Mouse (Mus musculus): Measurements from ENCODE around the gene Grhpr. TPM values are rescaled to one million over a fixed set of nuclear protein-coding genes. Genes with fewer than 3 reads are reported as not detected.

Grhpr gene
- 17.9 and 21.1 TPM in 2 replicates for polyA plus RNA-seq (2014; fragmentation: Nextera tagmentation; extraction: Ambion mirVana)

DNA sequence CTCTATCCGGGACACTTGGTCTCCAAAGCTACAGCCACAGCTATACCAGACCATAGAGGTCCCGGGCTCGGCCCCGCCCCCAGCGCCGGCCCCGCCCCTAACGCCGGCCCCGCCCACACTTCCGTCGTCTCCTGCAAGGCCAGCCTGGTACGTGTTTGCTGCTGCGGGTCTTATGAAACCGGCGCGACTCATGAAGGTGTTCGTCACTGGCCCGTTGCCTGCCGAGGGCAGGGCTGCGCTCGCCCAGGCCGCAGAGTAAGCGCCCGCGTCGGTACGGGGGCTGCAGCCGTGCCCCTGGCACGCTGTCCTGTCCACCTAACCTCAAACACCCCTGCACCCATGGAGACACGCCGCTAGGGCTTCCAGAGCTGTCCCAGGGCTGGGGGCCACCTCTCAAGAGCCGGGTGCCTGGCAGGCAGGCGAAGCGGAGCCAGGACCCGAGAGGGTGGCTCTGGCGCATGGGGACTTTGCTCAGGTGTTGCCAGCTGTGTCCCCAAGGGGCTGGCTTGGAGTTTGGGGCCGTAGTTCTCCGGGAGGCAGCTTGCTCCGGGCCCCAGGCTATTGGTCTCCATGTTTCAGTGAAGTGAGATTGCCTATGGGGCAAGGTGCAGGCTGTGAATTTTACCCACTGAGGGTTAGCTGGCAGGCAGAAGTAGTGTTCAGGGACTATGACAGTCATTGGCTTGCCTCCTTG, at the start of gene Grhpr:
TSS of gene Grhpr (plus strand) at position 116 of the 694 bp plus-strand sequence.
- Histone ChIP-seq H3K36me3 (ENCODE audit: control insufficient read depth, insufficient read depth, low read length) (peaks cover 4% of the 10 kb centered on the region; the same call in 1 of the 2 replicates), H3K9ac (ENCODE audit: low read length) (peak within 1 kb of the TSS; percentile 72), H3K4me1 (ENCODE audit: control insufficient read depth, insufficient read depth, low read length) (no peaks in the 10 kb centered on the region), H3K9me3 (replicated peaks; ENCODE audit: control insufficient read depth, low read length) (no peaks in the 10 kb centered on the region), H3K27me3 (replicated peaks; ENCODE audit: control insufficient read depth, insufficient read depth, low read length) (no peaks in the 10 kb centered on the region), H3K4me3 (ENCODE audit: low read depth, low read length) (peak within 1 kb of the TSS; percentile 52), H3K27ac (ENCODE audit: low read depth, low read length) (peak within 1 kb of the TSS; percentile 34; the same call in 1 of the 2 replicates), H3K4me2 (ENCODE audit: low read length) (peak within 1 kb of the TSS; percentile 88)
- ATAC-seq: peak; percentile 95
- WGBS: under 1% methylated on average over 39 of the region's 40 CpGs
- DNase-seq (ENCODE audit: low spot score): peak; percentile 71

DNA sequence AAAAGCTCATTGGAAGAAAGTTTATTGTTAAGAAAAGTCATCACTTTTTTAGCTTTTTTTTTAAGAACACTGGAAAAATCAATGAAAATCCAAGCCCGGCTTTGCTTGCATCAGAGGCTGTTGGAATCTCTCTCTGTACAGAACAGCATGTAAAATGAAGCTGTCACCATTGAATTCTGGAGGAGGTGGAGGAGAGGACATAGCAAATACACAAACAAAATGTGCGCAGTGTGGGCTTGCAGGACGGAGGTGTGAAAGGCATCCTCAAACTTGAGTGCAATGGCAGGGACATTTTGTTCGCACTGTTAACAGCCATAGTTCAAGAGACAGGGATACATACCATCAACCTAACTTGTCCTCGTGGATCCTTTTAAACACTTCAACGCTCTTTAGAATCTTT, 49.5 kb upstream of the Grhpr start:
- Histone ChIP-seq H3K9me3 (replicated peaks; ENCODE audit: control insufficient read depth, low read length) (no peaks in the 10 kb centered on the region), H3K4me3 (ENCODE audit: low read depth, low read length) (no peak overlapping the region), H3K27ac (ENCODE audit: low read depth, low read length) (no peak overlapping the region), H3K4me2 (ENCODE audit: low read length) (no peak overlapping the region), H3K27me3 (replicated peaks; ENCODE audit: control insufficient read depth, insufficient read depth, low read length) (no peaks in the 10 kb centered on the region), H3K9ac (ENCODE audit: low read length) (no peak overlapping the region), H3K4me1 (ENCODE audit: control insufficient read depth, insufficient read depth, low read length) (no peaks in the 10 kb centered on the region), H3K36me3 (ENCODE audit: control insufficient read depth, insufficient read depth, low read length) (peaks cover 48% of the 10 kb centered on the region)
- 87% methylated on average over 6 of the region's 6 CpGs for WGBS
- no peak for ATAC-seq
- DNase-seq (ENCODE audit: low spot score): no peak

DNA sequence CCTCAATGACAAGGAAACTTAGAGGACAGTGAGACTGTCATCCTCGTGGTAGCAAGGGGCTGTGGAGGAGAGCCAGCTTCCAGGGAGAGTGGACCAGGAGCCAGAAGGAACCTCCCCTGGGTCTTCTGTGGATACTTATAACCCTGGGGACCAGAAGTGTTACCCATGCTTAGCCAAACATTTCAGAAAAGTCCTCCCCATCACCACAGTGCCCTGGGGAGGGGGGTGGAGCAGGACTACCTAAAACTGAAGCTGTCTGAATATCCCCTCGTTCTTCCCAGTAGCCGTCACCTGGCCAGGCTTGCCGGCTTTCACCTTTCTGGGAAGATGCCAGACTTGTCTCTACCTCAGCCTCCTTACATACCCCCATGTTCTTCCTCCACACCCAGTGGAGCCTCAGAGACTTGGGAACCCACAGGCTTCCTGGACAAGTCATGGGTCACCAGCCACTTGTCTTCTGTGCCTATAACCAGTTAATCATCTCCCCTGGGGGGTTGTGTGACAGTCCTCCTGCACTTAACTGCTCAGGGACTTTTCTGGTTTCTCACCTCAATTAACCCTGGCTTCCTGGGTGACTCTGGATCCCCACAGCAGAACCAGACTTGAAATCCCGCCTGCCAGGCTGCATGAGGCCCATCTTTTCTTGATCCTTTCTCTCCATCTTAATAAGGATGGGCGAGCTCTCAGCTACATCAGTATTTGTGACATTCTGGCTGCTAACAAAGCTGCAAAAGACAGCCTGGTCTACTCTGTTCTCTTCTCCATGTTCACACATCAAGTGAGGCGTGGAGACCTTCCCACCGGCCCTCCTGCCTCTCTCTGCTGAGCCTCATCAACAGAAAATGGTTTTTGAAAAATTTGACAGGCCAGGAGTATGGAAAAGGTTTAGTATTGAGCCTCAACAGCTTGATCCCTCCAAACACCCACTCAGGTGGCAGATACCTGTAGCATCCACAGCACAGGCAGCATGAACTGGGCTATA, 42.5 kb upstream of the Grhpr start:
- Histone ChIP-seq H3K9me3 (replicated peaks; ENCODE audit: control insufficient read depth, low read length) (no peaks in the 10 kb centered on the region), H3K4me2 (ENCODE audit: low read length) (no peak overlapping the region), H3K4me1 (ENCODE audit: control insufficient read depth, insufficient read depth, low read length) (no peaks in the 10 kb centered on the region), H3K9ac (ENCODE audit: low read length) (no peak overlapping the region), H3K27me3 (replicated peaks; ENCODE audit: control insufficient read depth, insufficient read depth, low read length) (no peaks in the 10 kb centered on the region), H3K4me3 (ENCODE audit: low read depth, low read length) (no peak overlapping the region), H3K36me3 (ENCODE audit: control insufficient read depth, insufficient read depth, low read length) (peaks cover 2% of the 10 kb centered on the region; the same call in 1 of the 2 replicates), H3K27ac (ENCODE audit: low read depth, low read length) (no peak overlapping the region)
- no peak for DNase-seq (ENCODE audit: low spot score)
- 78% methylated on average over 8 of the region's 8 CpGs for WGBS
- no peak for ATAC-seq

DNA sequence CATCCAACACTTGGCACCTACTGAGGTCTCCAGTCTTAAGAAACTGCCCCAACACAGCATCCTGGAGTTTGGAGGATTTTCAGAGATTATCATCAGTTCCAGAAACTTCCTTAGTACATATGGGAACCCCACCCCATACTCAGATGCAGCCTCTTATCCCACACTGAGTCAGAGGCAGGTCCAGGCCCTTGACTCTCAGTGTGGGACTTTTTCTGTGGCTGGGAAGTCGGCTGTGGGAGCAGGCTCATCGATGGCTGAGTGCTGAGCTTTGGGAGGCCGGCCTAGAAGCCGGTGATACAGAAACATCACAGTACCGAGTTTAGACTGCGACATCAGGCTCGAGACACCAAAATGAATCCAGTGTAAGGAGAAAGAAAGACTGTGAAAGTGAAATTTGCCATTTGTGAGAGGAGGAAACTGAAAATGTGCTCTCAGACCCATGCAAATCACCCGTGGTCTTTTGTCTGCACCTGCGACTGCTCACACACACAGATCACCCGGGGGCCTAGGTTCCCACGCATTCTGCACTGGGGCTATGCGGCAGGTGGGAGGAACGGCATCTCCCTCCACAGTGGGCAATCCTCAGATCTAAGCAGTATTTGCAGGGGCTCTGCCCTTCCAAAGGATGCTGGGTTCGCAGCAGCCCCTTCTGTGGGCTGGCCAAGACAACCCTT, 41.5 kb upstream of the Grhpr start:
- ATAC-seq: no peak
- H3K4me3 ChIP-seq (ENCODE audit: low read depth, low read length): no peak overlapping the region

DNA sequence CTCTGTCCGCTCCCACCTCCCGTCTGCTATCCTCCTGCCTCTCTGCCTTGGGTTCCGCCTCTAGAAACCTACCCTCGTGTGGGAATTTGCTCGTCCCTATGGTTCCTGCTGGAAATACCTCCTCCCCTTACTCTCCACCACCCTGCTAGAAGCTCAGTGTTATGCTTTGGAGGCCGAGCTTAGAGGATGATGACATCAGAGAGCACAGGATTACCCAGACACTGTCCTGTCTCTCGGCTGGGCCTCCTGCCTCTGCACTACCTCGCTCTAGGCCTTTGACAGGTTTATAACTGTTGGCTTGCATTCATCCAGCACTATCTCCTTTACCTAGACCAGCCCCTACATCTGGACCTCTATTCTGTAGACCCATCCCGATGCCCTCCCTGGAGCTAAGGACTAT, 40.9 kb upstream of the Grhpr start:
- no peak overlapping the region for H3K27ac ChIP-seq (ENCODE audit: low read depth, low read length)
- DNase-seq (ENCODE audit: low spot score) (no peak), ATAC-seq (no peak)
- H3K9me3 ChIP-seq (replicated peaks; ENCODE audit: control insufficient read depth, low read length): no peaks in the 10 kb centered on the region
- 79% methylated on average over 9 of the region's 9 CpGs for WGBS
- no peak overlapping the region for H3K4me2 ChIP-seq (ENCODE audit: low read length)
- no peak overlapping the region for H3K9ac ChIP-seq (ENCODE audit: low read length)
- no peak overlapping the region for H3K4me3 ChIP-seq (ENCODE audit: low read depth, low read length)
- no peaks in the 10 kb centered on the region for H3K4me1 ChIP-seq (ENCODE audit: control insufficient read depth, insufficient read depth, low read length)
- no peaks in the 10 kb centered on the region for H3K27me3 ChIP-seq (replicated peaks; ENCODE audit: control insufficient read depth, insufficient read depth, low read length)
- H3K36me3 ChIP-seq (ENCODE audit: control insufficient read depth, insufficient read depth, low read length): no peaks in the 10 kb centered on the region

More for the DNA sequence above, 41.5 kb upstream of the Grhpr start:
- H3K9me3 ChIP-seq (replicated peaks; ENCODE audit: control insufficient read depth, low read length): no peaks in the 10 kb centered on the region
- no peak overlapping the region for H3K27ac ChIP-seq (ENCODE audit: low read depth, low read length)
- H3K4me2 ChIP-seq (ENCODE audit: low read length): no peak overlapping the region
- H3K27me3 ChIP-seq (replicated peaks; ENCODE audit: control insufficient read depth, insufficient read depth, low read length): no peaks in the 10 kb centered on the region
- no peak for DNase-seq (ENCODE audit: low spot score)
- no peaks in the 10 kb centered on the region for H3K4me1 ChIP-seq (ENCODE audit: control insufficient read depth, insufficient read depth, low read length)
- no peak overlapping the region for H3K9ac ChIP-seq (ENCODE audit: low read length)
- 82% methylated on average over 14 of the region's 14 CpGs for WGBS
- no peaks in the 10 kb centered on the region for H3K36me3 ChIP-seq (ENCODE audit: control insufficient read depth, insufficient read depth, low read length)

DNA sequence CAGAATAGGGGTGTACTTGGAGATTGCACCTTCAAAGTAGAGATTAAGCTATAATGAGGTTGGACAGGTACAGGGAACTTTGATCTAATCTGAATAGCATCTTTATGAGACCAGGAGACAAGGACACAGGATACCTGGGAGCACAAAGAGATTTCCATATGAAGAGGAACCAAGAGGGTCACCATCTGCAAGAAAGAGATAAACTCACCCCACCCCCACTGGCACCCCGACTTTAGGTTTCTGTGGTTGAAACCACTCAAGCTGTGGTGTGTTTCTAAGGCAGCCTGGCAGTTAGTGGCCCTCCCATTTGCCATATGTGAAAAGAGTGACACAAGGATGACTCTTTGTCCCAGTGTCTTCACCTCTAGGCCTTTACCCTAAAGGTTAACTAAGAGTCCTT, 39.0 kb upstream of the Grhpr start:
- no peaks in the 10 kb centered on the region for H3K27me3 ChIP-seq (replicated peaks; ENCODE audit: control insufficient read depth, insufficient read depth, low read length)
- H3K4me2 ChIP-seq (ENCODE audit: low read length): no peak overlapping the region
- H3K4me1 ChIP-seq (ENCODE audit: control insufficient read depth, insufficient read depth, low read length): no peaks in the 10 kb centered on the region
- DNase-seq (ENCODE audit: low spot score): no peak
- no peaks in the 10 kb centered on the region for H3K9me3 ChIP-seq (replicated peaks; ENCODE audit: control insufficient read depth, low read length)
- no peak overlapping the region for H3K27ac ChIP-seq (ENCODE audit: low read depth, low read length)
- H3K4me3 ChIP-seq (ENCODE audit: low read depth, low read length): no peak overlapping the region
- ATAC-seq: no peak
- WGBS: 100% methylated on average over 1 of the region's 1 CpGs
- H3K9ac ChIP-seq (ENCODE audit: low read length): no peak overlapping the region
- no peaks in the 10 kb centered on the region for H3K36me3 ChIP-seq (ENCODE audit: control insufficient read depth, insufficient read depth, low read length)

DNA sequence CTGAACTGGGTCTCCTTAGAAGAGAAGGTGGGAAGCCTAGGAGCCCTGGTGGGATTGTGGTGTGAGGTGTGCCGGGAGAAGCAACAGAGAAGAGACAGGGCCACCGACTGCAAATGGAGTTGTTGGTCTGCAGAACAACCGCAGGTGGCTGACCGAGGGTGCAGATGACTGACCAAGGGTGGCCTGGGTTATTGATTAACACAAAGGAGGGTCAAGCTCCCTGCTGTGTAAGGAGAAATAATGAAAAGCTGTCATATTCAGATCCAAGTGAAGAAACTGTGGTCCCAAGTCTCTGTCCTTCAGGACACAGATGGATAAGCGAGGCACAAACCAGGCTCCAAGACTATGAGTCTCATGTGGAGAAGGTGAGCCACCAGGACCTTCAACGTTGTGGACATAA, 37.7 kb upstream of the Grhpr start:
- Histone ChIP-seq H3K27me3 (replicated peaks; ENCODE audit: control insufficient read depth, insufficient read depth, low read length) (no peaks in the 10 kb centered on the region), H3K9me3 (replicated peaks; ENCODE audit: control insufficient read depth, low read length) (no peaks in the 10 kb centered on the region), H3K9ac (ENCODE audit: low read length) (no peak overlapping the region), H3K36me3 (ENCODE audit: control insufficient read depth, insufficient read depth, low read length) (no peaks in the 10 kb centered on the region), H3K27ac (ENCODE audit: low read depth, low read length) (no peak overlapping the region), H3K4me1 (ENCODE audit: control insufficient read depth, insufficient read depth, low read length) (no peaks in the 10 kb centered on the region), H3K4me2 (ENCODE audit: low read length) (no peak overlapping the region), H3K4me3 (ENCODE audit: low read depth, low read length) (no peak overlapping the region)
- ATAC-seq: no peak
- 88% methylated on average over 6 of the region's 6 CpGs for WGBS
- DNase-seq (ENCODE audit: low spot score): no peak

DNA sequence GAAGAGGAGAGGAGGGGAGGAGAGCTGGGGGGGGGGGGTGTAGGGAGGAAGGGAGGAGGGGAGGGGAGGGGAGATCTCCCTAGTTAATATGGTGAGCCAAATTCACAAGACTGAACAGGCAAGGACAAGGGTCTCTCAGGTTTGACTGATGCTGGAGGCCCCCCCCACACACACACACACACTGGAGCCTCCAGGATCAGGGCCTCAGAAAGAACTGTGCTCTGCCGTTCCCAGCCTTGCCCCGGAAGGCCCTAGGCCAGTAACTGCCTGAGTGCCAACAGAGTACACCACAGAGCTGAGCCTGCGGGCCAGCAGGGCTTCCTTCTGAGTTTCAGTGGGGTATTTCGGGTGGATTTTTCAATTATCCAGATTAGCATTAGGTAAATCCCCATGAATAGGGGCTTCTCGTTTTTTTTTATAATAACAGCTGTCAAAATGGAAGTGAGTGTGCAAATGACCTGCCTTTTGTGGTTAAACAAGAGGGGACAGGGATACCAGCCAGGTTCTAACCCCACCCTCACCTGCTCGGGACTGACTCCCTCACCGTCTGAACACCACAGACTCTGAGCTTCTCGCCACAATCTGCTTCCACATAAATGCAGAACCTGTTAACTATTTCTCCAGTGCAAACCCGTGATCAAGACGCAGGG, 36.6 kb upstream of the Grhpr start:
- no peak overlapping the region for H3K9ac ChIP-seq (ENCODE audit: low read length)
- no peak overlapping the region for H3K27ac ChIP-seq (ENCODE audit: low read depth, low read length)
- no peaks in the 10 kb centered on the region for H3K36me3 ChIP-seq (ENCODE audit: control insufficient read depth, insufficient read depth, low read length)
- H3K4me1 ChIP-seq (ENCODE audit: control insufficient read depth, insufficient read depth, low read length): no peaks in the 10 kb centered on the region
- WGBS: 72% methylated on average over 10 of the region's 10 CpGs
- no peak for ATAC-seq
- no peaks in the 10 kb centered on the region for H3K27me3 ChIP-seq (replicated peaks; ENCODE audit: control insufficient read depth, insufficient read depth, low read length)
- no peaks in the 10 kb centered on the region for H3K9me3 ChIP-seq (replicated peaks; ENCODE audit: control insufficient read depth, low read length)
- H3K4me3 ChIP-seq (ENCODE audit: low read depth, low read length): no peak overlapping the region
- no peak for DNase-seq (ENCODE audit: low spot score)
- no peak overlapping the region for H3K4me2 ChIP-seq (ENCODE audit: low read length)
